Mouse (Mus musculus) CD8-positive naive resting alpha-beta T cell, adult 2 months (primary cell): Measurements from ENCODE around the gene Ssbp3.

Experiments
- DNase-seq, 2 experiments: peaks; one replicate each; pipeline ENCODE4 v3.0.0; 2022; ENCODE audit warnings: low read depth in 2 of 2, low spot score in 2 of 2

Ssbp3 gene

GRCm38 (mm10) chr4:106933813-106934482 is 23.4 kb downstream of the Ssbp3 start:
- DNase-seq, result no peak

GRCm38 (mm10) chr4:106934931-106935582 is 24.6 kb downstream of the Ssbp3 start:
- DNase-seq, result peak; percentile 19 to 28

DNA sequence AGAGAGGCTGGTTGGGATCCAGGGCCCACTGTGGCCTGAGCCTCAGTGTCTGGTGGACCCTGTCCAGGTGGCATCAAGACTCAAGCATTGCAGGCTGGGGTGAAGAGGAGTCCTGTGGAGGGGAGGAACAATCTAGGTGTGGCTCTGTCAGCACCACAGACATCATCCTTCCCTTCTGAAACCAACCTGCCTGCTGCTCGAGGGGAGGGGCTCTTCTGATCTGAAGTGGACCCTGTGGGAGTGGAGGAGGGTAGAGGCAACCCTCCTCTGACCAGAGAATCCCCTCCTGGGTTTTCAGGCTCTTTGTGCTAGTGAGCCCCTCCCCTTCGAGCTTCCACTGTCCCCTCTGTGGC is 25.1 kb downstream of the Ssbp3 start:
- no peak for DNase-seq

- DNase-seq, result no peak
Measured at GRCm38 (mm10) chr4:106936041-106936440, 25.5 kb downstream of the Ssbp3 start.

DNA sequence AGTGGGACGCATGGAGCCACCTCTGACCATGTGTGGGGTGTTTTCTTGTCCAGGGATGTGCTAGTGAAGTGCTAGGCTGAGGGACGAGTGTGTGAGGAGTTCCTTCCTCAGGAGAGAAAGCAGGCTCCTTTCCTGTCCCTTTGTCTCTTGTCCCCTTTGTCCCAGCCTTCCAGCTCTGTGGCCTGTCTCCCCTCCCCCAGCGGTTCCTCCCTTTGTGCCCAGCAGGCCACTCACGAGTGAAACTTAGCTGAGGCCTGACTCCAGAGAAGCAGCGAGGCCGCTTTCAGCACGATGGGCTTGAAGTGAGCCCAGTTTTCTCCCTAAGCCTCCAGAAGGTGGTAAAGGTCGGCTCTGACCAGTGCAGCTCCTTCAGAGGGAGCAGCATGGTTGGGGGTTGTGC is 26.2 kb downstream of the Ssbp3 start:
- no peak for DNase-seq

DNA sequence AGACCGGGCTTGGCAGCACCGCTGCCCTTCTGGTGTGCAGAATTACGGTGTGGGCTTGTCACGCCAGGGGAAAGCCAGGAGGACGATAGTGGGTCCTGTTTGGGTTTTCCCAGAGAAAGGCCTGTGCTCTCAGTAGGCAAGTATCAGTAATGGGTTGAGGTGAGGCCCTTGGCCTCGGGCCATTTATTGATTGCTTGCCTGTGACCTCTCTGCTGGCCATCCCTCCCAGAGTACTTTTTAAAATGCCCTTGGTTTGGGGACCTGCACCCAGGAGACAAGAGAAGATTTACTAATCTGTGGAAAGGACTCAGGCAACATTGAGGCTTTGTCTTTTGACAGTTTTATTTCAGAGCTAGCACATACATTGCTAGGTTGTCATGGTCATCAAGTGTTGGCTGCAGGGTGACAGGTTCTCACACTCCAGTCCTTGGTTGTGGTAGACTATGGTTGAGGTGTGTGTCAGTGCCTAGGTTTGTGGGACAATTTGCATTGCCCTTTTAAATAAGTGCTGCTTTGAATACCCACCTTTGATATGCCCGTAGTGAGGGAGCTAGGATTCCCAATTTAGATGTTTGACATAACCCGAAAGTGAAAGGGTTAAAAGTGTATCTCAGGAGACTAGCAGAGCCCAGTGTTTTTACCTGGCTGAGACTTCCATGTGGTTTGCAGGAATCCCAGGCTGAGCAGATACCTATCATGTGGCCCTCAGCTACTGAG is 28.2 kb downstream of the Ssbp3 start:
- DNase-seq, result no peak

- DNase-seq, result no peak
Measured at GRCm38 (mm10) chr4:106939223-106939918, 28.9 kb downstream of the Ssbp3 start.

DNA sequence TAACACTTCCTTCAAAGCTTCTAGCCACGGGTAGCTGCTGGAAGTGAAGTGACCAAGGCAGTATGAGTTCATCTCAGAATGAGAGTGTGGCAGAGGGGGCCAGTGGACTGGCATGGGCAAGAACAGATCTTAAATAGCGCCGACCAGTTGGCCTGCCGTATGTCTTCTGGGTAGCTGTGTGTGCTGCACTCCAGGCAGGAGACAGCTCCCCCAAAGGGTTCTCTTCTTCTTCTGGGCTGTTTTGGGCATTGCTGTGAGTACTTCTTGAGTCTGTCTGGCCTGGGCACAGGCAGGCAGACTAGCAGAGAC is 29.4 kb downstream of the Ssbp3 start:
- DNase-seq, result no peak

GRCm38 (mm10) chr4:106940945-106941344 is 30.4 kb downstream of the Ssbp3 start:
- DNase-seq, result no peak

GRCm38 (mm10) chr4:106941475-106941874 is 31.0 kb downstream of the Ssbp3 start:
- DNase-seq, result no peak

DNA sequence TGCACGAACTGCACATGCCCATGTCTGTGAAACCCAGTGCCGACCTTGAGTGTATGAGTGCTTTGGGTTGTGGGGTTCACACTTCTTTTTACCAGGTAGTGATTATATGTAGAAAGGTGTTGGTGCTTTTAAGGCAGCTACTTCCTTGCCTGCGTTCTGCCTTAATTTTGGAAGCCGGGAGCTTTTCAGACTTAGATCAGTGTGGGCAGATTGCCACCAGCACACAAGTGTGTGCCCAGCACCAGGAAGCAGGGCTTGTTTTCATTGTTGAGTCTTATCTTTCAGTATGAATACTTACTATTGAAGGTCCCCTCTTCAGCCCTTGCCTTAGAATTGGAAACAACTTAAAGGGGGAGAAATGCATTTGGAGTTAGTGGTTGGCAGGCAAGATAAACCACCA is 32.0 kb downstream of the Ssbp3 start:
- DNase-seq, result no peak

- DNase-seq, result no peak
Measured at GRCm38 (mm10) chr4:106943627-106944026, 33.1 kb downstream of the Ssbp3 start.

- DNase-seq, result no peak
Measured at GRCm38 (mm10) chr4:106944898-106945297, 34.4 kb downstream of the Ssbp3 start.

- no peak for DNase-seq
Measured at GRCm38 (mm10) chr4:106947741-106948140, 37.2 kb downstream of the Ssbp3 start.

DNA sequence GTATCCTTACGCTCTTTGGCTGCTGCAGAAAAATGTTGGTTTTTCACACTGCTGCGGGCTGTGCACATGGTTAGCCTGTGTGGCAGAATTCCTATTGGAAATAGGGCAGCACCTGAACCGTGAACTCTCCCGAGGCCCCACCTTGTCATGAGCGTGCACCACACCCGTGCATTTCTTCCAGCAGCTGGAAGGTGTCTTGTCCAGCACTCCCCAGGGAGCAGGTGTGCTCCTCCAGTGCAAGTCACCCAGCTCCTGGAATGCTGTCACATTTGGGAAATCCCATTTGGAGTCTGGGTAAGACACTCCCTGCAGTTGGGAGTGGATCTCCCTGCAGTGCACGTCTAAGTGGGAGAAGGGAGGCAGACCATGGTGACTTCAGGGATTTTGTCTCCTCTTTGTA is 38.0 kb downstream of the Ssbp3 start:
- no peak for DNase-seq

GRCm38 (mm10) chr4:106949200-106949599 is 38.7 kb downstream of the Ssbp3 start:
- DNase-seq, result no peak

GRCm38 (mm10) chr4:106950801-106951200 is 40.3 kb downstream of the Ssbp3 start:
- no peak for DNase-seq

DNA sequence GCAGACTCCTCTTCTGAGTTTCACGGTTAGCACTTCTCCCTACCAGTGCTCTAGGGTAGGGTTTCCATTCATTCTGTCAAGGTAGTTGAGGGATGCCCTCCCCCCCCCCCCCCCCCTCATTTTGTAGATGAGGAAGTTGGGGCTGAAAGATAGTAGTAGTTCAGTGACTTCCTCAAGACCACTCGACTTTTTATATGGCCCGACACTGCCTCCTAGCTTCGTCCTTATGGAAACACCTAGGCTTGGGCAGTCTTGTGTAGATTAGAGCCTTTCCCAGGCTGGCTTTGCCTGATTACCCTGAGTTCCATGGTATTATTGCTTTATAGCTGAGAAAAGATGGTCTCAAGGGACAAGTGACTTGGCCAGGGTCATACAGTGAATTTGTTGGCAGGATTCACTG is 41.0 kb downstream of the Ssbp3 start:
- no peak for DNase-seq

GRCm38 (mm10) chr4:106953221-106953620 is 42.7 kb downstream of the Ssbp3 start:
- no peak for DNase-seq

- no peak for DNase-seq
Measured at GRCm38 (mm10) chr4:106953760-106954159, 43.3 kb downstream of the Ssbp3 start.

DNA sequence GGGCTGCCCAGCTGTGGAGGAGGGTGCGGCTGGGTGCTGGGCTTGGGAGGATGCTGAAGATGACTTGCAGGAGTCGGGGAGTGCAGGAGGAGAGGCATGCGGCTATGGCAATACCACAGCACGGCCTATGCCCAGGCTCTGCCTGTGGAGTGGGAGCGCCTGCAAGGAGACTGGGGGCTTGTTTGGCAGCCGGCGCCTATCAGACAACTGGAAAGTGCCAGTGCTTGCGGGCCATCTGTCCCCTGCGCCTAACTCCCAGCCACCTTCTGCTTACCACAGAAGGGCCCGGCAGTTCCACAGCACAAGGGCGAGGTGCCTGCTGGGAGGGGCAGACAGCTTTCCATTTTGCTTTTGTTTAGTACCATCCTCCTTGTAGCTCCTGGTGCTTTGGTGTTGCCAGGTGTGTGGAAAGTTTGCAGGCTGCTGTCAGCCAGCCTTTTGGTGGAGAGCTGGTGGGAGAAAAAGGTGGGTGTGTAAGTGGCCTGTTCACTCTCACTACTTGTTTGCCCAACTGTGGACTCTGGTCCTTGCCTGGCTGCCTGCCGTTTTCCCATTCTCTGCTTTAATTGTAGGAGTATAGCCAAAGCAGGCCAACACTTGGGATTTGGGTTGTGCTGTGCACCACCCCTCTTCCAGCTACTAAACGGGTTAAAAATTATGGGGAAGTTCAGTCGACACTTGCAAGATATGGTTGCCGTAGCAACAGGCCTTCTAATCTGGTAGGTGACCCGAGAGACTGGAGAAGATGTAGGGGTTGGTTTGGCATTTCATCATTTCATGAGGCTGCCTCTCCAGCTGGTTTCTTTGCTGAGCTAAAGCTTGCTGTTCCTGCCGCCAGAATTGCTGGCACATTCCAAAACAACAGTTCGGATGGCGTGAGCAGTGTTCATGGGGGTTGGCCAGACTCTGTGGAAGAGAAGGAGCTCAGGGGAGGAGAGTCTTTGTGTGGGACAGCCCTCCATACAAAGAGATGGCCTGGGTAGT is 45.5 kb downstream of the Ssbp3 start:
- DNase-seq, result no peak
